Mouse (Mus musculus) gastrocnemius, postnatal 4 days (tissue): ENCODE measurements at regions not wholly inside any gene's neighbourhood (a gene's known extent, or its start where the extent isn't known, plus 50 kb on each side); places are given as distances from the start of the nearest gene placed in this dataset.
"Not testable (repeated sequence)": the region's sequence is repeated elsewhere in the genome, so short reads cannot be mapped to it uniquely, and the experiment has no call there.

Experiments
- DNase-seq, 2 experiments: peaks; one replicate each; pipeline ENCODE4 v3.0.0; 2021 to 2022; ENCODE audit warnings: low spot score in 2 of 2, mixed read lengths in 2 of 2

DNA sequence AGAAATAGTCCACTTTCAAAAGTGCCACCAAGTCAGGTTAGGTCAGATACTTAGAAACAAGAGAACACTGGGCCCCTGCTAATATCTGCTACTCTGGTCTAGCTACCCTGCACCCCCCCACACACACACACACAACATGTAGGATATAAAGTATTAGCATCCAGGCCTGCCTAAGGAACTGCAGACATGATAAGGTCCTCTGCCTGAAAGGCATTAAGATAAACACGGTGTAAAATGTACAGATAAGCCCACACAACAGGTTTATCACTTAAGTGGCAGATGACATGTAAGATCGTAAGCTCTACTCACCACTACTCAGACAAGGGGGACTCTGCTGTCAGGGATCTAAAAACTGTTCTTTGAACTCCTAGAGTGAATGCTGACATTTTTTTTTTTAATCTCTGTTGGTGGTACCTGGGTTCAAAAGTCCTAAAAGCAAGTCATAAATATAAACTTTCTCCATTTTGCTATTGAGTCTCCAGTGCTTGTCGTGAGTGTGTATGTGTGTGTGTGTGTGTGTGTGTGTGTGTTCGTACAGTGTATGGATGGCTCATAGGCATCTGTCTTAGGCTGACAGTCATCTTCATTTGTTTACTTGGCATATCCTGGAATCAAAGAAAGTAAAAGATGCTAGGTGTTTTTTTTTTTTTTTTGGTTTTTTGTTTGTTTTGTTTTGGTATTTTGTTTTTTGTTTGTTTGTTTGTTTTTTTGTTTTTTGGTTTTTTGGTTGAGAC is 52.2 kb downstream of the Gm9817 start:
- no peak for DNase-seq

DNA sequence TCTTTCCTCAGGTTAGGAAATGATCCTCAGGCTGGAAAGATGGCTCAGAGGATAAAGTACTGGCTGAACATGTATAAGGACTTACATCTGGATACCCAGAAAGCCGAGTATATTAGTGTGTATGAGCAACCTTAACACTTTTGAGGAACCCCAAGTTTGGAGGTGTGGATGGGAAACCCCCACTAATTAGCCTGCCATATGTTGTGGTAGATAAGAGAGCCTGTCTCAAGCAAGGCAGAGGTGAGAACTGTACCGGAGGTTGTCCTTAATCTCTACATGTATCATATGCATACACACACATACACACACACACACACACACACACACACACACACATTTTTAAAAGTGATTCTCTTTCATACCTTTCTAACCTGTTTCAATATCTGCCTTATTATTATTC is 62.1 kb downstream of the Gm9817 start:
- no peak for DNase-seq

DNA sequence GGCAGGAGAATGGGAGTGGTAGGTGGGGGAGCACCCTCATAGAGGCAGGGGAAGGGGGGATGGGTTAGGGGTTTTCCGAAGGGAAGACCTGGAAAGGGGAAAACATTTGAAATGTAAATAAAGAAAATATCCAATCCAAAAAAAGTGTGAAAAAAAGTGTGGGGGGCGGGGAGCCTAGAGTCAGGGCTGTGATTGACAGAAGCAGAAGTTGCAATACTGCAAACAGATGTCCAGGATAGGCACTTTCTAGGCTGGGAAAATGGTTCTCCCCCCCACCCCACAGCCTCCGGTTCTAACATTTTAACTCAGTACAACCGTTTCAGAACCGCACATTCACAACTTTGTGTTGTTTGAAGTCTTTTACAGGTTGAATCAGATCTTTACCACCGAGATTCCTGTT is 66.6 kb downstream of the Gm9817 start:
- no peak for DNase-seq

DNA sequence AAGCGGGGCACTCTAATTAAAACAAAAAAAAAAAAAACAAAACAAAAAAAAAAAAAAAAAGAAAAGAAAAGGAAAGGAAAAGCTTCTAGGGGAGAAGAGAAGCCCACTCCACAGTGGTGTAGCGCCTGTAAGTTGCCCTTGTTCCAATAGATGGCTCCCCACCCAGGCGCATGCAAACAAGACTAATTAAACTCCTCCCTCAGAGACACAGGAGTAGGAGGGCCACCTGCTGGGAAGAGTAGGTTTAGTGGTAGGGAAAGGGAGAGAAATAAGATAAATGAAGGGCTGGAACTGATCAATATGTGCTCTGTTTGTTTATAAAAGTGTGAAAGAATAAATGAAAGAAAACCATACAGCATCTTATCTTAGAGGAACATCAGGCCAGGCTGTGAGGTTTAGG is 77.7 kb downstream of the Gm9817 start:
- DNase-seq, result no peak

DNA sequence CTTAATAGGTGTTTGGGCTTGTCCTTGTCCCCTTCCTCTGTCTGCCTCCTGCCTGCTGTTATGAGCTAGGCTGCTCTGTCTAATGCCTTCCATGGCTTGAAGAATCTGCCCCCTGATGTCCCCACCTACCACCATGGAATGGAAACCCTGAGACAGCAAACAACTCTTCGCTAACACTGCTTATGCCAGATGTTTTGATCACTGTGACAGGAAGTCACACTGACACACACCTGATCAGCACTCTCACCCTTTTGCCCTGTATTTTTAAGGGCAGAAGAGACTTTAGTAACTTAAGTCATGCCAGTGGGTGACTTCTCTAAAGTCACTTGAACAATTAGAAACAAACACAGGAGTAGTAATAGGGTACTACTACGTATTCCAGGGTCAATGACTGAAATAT is 78.5 kb downstream of the Gm9817 start:
- no peak for DNase-seq

DNA sequence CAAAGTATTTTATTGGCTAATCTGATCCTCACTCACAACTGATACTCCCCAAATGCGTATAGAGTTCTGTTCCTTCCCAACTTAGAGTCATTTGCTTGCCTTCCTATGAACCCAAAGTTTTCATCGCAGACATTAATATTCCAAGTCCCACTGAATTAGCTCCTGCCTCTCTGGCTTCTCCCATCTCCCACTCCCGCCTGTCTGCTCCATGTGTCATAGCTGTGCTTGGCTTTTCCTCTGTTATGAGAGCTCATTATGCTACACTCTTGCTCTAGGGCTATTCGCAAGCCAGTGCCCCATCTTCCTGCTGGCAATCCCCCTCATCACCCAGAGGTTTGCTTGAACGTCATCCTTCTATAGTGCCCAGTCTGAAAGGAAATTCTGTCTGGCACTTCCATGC is 81.8 kb downstream of the Gm9817 start:
- DNase-seq, result no peak

DNA sequence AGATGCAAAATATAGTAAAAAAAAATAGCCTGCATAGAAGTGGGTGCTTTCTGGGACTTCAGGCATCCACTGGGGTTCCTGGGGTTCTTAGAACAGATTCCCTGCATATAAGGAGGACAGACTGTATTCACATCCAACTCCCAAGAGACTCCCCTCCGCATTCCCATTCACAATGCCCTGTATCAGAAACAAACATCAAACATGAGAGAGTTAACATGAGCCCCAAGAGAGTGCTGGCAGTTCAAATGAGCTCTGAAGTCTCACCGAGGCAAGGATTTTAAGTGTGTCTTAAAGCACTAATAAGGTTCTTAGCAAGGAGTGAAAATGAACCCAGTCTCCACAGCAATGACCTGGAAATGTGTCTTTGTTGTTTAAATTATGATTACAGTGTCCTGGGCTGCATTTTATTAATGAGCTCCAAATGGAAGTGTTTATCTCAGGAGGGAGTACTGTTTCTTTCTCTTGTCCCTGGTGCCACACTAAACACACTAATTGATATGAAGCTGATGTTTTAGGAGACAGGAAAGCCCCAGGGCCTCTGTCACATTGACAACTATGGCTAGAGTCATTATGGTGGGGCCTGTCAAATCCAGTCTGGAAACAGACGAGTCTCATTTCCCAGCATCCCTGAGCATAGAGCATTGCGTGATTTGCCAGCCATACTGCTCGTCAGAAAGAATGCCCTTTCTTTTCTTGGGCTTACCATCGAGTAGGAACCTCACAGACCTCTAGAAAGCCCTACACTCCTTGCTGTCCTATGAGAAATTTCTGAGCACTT is 85.7 kb downstream of the Gm9817 start:
- DNase-seq, result no peak

DNA sequence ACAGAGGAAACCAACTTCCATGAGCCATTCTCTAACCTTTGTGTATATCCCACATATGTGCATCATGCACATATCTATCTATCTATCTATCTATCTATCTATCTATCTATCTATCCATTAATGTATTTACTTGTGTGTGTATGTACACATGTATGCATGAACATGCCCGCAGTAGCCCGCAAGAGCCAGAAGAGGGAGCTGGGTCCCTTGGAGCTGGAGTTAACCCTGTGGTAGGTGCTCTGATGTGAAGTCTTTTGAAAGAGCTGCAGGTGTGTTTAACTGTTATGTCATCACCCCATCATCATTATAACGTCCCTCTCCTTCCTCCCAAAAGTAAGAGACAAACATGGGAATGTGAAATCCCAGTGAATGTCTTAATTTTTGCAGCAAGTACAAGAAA is 86.7 kb downstream of the Gm9817 start:
- DNase-seq, result no peak

DNA sequence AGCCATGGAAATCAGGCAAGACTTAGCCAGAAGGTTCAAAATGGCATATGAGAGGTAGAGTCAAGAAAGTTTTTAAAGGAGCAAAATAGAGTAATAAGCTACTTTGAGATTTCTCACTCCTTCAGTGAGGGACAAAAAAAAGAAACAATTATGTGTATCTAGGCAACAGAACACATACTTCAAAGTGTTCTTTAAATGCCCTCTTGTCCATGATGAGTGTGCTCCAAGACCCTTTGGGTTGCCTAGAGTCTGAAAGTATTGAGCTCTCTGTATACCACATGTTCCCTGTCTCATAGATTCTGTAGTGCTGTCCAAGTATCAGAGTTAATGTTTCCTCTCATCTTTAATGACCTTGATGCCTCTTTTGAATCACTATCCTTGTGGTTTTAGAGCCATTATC is 91.2 kb downstream of the Gm9817 start:
- no peak for DNase-seq

DNA sequence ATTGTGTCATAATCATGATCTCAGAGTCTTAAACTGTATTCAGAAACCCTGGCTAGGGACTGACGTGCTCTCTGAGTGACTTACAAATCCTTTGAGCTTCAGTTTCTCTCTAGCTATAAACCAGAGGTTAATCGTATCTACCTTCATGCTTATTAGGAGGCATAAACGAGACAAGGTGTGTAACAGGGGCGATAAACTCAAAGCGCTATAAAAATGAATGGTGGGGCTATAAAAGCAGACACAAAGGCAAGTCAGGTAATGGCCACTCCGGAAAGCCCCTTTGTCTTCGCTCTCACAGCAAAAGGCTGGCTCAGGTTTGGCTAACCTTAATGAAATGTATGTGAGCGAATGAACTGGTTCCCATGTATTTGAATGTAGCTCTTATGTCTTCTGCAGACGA is 94.6 kb downstream of the Gm9817 start:
- DNase-seq, result no peak

DNA sequence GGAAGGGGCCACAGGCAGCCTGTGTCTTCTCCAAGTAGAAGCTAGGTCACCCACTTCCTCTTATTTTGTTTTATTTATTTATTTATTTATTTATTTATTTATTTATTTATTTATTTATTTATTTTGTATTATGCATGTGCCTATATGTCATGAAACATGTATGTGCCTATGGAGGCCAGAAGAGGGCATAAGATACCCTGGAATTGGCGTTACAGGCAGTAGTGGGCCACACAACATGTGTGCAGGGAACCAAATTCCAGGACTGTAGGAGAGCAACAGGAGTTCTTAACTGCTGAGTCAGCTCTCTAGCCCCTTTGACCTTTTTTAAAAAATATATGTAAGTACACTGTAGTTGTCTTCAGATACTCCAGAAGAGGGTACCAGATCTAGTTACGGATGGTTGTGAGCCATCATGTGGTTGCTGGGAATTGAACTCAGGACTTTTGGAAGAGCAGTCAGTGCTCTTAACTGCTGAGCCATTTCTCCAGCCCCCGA is 97.3 kb downstream of the Gm9817 start:
- not testable (repeated sequence) for DNase-seq

DNA sequence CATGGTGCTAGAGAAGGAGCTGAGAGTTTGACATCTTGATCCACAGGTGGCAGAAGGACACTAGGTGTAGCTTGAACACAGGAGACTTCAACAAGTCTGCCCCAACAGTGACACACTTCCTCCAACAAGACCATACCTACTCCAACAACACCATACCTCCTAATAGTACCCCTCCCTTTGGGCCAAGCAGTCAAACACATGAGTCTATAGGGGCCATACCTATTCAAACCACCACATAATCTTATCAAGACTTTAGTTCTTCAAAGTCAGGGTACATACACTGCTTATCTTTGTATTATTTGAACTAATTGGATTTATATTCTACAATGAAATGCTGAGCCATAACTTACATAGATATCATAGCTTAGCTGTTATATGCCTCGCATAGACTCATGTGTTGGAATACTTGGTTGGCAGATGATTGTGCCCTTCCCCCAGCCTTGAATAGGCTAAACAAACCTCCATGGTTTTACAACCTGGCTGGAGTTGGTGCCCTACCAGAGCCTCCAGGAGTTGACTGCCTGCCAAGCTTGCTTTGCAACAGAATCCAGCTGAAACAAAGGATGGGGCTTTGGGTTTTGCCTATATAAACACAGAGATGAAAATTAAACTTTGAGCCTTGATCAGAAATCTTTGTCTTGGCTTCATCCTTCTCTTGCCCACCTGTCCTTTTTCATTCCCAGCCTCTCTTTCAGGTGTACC is 103.2 kb downstream of the Gm9817 start:
- no peak for DNase-seq

DNA sequence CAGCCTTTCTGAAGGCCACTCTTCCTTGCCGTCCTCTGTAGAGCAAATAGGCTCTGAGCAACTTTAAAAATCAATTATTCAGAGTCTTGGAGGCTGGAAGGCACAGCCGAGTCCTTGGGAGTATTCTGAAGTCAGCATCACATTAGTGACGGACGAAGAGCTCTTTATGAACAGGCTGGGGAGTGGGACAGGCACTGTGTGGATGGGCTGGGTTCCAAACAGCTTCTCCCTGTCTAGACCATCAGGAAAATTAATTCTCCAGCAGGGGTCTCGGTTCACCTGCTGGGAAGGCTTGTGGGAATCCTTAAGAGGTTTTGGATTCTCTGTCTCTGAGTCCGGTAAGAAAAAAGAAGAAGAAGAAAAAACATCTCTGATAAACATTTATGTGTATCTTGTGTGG is 110.9 kb downstream of the Gm9817 start:
- no peak for DNase-seq

DNA sequence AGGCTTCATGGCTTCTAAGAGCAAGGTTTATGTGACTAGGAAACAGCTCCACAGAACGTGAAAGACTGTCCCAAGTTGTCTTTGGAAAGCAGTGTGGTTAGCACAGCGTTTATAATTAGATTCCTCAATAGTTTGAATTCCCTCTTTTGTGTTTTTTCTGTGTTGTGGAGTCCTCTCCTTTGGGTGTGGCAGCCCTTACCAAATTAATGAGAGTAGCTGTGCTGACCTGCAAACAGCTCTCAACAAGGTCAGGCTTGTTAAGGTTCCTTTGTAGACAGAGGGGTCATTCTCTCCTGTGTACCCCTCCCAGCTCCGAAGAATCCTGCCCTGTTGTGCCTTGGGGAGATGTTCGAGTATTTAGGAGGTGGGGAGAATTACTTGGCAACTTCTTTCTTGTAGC is 111.7 kb downstream of the Gm9817 start:
- DNase-seq, result no peak

DNA sequence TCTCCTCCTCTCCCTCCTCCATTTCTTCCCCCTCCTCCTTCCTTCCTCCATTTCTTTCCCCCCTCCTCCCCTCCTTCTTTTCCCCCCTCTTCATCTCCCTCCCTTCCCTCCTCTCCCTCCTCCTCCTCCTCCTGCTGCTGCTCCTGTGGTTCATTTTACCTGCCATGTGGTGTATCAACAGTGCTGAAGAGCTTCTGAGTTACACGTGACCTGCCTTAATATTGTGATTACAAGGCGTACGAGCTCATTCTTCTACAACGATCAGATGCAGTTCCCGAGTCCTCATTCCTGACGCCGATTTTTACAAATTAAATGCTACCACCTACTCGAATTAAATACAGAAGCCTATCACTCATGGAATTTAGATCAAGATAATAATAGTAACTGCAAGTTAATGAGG is 113.6 kb downstream of the Gm9817 start:
- no peak for DNase-seq

DNA sequence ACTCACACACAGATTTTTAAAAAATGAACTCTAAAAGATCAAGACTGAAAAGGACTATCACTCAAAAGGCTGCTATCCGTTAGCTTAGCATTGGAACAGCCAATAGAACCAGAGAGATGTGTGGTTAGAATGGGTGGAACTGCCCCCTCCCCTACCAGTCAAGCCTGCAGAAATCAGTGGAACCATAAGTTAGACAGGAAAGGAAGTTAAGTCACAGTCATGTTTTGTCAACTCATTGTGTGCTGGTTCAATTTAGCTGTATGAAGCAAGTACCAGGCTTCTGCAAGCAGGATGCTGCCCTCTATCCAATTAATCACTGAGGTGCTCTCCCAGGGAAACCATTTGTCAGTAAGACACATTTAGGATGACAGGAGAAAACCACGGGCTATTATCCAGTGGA is 117.1 kb downstream of the Gm9817 start:
- DNase-seq, result no peak

DNA sequence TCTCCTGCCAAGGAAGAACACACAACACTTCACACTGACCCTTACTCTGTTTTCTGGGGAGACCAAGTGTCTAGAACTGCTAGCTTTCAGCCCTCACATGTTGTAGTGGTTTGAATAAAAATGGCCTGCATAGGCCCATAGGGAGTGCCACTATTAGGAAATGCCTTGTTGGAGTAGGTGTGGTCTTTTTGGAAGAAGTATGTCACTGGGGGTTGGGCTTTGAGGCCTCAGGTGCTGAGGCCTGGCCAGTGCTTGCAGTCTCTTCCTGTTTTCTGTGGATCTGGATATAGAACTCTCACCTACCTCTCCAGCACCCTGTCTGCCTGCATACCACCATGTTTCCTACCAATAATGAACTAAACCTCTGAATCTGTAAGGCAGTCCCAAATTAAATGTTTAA is 117.9 kb downstream of the Gm9817 start:
- DNase-seq, result no peak

DNA sequence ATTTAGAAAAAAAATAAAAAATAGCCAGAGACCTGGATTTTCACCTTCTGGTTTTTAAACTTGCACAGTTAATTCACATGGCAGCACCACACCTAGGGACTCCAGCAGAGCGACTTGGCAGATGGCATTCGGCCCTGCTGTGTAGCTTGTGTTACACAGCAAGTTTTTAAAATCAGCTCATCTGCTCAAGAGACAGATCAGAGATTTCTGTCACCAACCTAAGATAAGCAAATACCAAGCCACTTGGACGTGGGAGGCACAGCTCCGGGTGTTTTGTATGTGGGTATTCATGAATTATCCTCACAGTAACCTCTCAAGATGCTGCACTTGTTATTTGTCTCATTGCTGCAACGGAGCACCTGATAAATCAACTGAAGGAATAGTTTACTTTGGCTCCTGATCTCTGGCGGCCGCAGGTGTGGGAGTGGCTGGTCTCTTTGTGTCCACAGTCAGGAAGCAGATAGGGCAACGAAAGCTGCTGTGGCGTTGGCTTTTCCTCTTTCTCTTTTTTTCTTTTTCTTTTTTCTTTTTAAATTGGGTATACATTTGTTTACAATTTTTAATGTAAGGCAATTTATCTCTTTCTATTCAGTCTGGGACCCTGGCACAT is 122.1 kb downstream of the Gm9817 start:
- no peak for DNase-seq

DNA sequence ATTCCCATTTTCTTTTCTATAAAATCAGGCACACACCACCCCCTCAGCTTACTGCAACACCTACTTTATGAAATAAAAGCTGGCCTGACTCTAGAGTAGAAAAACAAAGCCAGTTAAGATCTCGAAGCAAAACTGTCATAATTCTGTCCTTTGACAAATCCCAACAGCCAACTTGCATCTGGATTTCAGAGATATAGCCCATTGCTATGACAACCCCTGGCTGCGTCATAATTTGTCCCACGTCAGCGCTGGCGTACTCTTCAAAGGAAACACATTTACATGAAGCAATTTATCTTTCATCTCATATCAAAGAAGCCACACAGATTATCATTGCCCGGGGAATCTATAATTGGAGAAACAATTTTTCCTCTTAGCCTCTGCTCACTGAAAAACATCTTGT is 126.4 kb downstream of the Gm9817 start:
- DNase-seq, result no peak

DNA sequence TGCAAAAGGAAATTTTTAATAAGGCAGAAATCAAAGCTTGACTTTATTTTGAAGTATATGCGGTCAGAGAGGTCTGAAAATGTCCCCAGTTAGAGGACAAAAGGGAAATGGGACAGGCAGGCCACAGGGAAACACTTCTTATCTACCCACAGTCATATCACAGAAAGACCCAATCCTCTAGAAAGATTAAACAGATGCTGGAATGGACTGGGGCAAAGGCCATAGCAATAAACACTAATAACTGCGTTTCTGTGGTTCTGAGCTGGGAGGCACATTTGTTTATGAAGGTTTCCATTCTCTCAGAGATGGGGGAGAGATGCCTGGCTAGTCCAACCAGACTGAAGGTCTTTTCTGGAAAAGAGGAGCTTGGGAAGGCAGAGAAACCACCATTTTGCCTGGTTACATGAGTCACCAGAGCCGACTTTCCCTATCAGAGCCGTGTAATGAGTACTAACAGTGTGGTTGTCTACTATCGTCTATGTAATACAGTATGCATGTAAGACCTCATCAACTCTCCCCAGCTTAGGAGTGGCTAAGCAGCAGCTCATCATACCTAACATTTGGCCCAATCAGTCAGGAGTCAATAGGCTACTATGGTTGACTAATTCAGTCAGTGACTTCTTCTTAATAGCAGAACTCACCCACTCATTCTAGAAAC is 130.2 kb downstream of the Gm9817 start:
- no peak for DNase-seq

DNA sequence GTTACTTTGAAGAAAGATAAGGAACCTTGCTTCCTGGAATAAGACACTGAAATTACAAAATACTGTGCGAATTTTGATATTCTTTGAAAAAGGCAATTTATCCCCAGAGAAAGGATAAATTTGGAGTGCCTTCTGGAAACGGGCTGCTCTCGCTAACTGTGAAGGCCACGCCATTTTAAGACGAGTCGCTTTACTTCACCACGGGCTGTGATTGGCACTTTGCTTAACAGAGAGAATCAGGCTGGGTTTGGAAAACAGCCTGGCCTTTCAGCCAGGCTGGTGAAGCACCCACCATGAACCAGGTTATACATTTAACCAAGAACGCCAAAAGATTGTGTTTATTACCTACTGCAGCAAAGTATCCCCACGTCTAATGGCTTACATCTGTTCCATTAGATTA is 132.7 kb downstream of the Gm9817 start:
- DNase-seq, result no peak
